Mouse (Mus musculus) lung, adult 2 months (tissue): Measurements from ENCODE around the gene Skp1a. TPM values are rescaled to one million over a fixed set of nuclear protein-coding genes. Genes with fewer than 3 reads are reported as not detected.
A peak's percentile ranks its signal among the peaks of the same experiment; 100 is the strongest.

Experiments
- DNase-seq: peaks from one replicate; pipeline ENCODE4 v3.0.0; 2022
- H3K4me1 ChIP-seq: fragments of 200-500 bp; 2 replicates; pipeline ENCODE4 v1.6.1; 2011; ENCODE audit warnings: low read length; ENCODE audit not compliant: control insufficient read depth, insufficient read depth
- H3K4me3 ChIP-seq: fragments of 200-500 bp; replicated peaks from 2 replicates; pipeline ENCODE3; 2011; ENCODE audit warnings: low read depth, mild to moderate bottlenecking, control low read depth, low read length; ENCODE audit errors: extremely low read depth
- CTCF ChIP-seq: fragments of 200-500 bp; IDR thresholded peaks from 2 replicates; pipeline ENCODE4 v1.5.1; 2011; ENCODE audit warnings: mild to moderate bottlenecking, low read length, control low read depth; ENCODE audit not compliant: insufficient read depth
- POLR2A ChIP-seq: fragments of 200-500 bp; IDR thresholded peaks from 2 replicates; pipeline ENCODE4 v1.6.1; 2011; ENCODE audit warnings: low read depth, mild to moderate bottlenecking, control low read depth, low read length, borderline replicate concordance; ENCODE audit errors: extremely low read depth
- WGBS: fragments of 180-500 bp; shearing (Covaris S2); methylation state at CpG from one replicate; pipeline ENCODE4 v1.1.7; 2018; 5-methylcytosine and 5-hydroxymethylcytosine counted together
- polyA plus RNA-seq: library from polyadenylated mRNA; depleted of rRNA; stranded (reverse); fragments of >200 nt; gene quantifications from 2 replicates; pipeline ENCODE4 v1.2.3, GENCODE M21; 2012

Gene Skp1a
- polyA plus RNA-seq, 1 experiment = 25.8 TPM

DNA sequence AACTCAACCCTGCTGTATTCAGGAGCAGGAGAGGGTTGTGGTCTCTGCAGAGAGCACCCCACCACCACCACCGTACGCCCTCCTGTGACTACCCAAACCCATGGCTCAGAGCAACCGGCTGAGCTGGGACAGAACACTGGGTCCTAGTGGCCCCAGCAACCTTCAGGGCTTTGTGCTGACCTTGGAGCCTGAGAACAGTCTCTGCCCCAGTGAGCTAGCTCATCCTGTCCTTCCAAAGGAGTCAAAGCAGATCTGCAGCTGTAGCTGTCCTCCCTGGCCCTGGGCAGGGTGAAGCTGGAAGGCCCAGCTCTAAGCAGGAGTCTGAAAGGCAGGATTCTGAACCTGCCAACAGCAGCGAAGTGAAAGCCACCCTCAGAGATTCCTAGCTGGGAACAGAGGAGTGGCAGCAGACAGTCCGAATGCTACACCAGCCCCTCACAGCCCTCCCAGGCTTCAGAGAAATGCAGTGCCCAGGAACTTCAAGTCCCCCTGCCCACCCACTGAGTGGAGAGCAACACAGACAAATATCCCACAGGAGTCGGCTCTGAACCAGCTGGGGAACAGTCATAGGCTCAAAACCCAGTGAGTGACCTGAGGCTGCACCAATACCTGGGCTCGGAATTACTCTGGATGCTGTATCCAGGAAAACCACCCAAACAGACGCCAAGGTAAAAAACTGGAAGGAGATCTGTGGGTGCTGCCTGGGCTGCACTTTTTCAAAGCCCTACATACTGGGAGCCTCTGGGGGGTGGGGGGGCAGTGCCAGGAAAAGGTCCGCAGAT lies 44.2 kb downstream of the Skp1a start:
- no peak for DNase-seq
- Histone ChIP-seq H3K4me3 (no peak overlapping the region), H3K4me1 (peaks cover 18% of the 10 kb centered on the region)
- TF ChIP-seq POLR2A (no peak), CTCF (no peak)
- WGBS = 84% methylated on average over 9 of the region's 9 CpGs

GRCm38 (mm10) chr11:52276961-52277391 lies 45.2 kb downstream of the Skp1a start:
- H3K4me1 ChIP-seq = peaks cover 22% of the 10 kb centered on the region
- WGBS = 93% methylated on average over 8 of the region's 8 CpGs
- no peak overlapping the region for H3K4me3 ChIP-seq
- no peak for DNase-seq
- TF ChIP-seq CTCF = no peak
- TF ChIP-seq POLR2A = no peak

DNA sequence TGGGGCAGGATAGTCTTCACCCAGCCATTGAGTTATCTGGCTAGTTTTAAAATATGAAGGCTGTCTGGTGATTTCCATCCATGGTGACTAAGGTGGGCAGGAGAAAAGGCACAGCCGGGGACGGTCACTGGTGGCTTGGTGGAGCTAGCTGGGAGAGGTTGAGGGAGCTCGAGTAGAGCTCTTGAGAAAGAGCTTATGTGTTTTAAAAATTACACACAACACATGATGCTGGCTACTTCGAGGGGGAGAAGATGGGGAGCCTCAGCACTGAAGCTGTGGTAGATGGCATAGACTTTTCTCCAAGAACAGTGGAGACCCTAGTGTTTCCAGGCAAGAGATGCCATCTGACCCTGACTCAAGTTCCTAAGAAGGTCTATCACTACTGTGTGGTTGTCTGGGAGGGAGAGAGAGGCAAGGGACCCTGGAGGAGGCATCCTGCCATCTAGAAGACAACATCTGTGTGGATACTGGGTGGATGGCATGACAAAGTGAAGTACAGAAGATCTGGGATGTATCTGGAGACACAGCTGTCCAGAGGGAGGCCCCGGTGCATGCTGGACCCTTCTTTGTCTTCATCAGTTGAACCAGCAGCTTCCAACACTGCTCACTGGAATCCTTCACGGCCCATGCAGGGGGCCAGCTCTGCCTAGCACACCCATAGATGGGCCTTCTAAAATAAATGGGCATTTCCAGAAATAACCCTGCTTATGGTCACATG lies 45.8 kb downstream of the Skp1a start:
- H3K4me3 ChIP-seq = no peak overlapping the region
- TF ChIP-seq POLR2A (no peak), CTCF (no peak)
- 91% methylated on average over 6 of the region's 6 CpGs for WGBS
- DNase-seq = no peak
- H3K4me1 ChIP-seq = peaks cover 20% of the 10 kb centered on the region

DNA sequence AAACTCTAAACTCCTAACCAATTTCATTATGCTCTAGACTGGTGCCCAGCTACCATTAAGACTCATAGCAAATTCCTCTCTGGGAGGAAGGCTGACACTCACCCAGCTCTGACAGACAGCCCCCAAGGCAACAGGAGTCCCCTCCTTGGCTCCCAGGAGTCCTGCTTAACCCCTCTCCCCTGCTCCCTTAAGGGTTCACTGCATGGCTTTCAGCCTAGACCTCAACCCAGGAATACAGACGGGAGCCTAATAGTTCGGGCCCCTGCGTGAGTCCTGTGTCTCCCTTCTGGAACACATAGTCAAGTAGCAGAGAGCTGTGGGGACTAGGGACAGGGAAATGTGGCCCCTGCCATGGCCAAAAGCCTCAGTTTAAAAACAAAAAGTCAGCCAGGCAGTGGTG lies 46.4 kb downstream of the Skp1a start:
- no peak for TF ChIP-seq CTCF
- no peak for TF ChIP-seq POLR2A
- Histone ChIP-seq H3K4me1 (peaks cover 15% of the 10 kb centered on the region), H3K4me3 (no peak overlapping the region)
- no peak for DNase-seq
- WGBS = 90% methylated on average over 3 of the region's 3 CpGs

- H3K4me1 ChIP-seq = peaks cover 9% of the 10 kb centered on the region
- no peak for DNase-seq
- TF ChIP-seq CTCF = no peak
- no peak overlapping the region for H3K4me3 ChIP-seq
- 92% methylated on average over 6 of the region's 6 CpGs for WGBS
These were observed 47.2 kb downstream of the Skp1a start for GRCm38 (mm10) chr11:52278991-52279390.

GRCm38 (mm10) chr11:52279611-52280145 lies 47.9 kb downstream of the Skp1a start:
- WGBS = 96% methylated on average over 8 of the region's 8 CpGs
- Histone ChIP-seq H3K4me3 (no peak overlapping the region), H3K4me1 (peaks cover 8% of the 10 kb centered on the region; the same call in 1 of the 2 replicates)
- TF ChIP-seq CTCF (no peak), POLR2A (no peak)
- DNase-seq = no peak

- DNase-seq = no peak
- WGBS = 85% methylated on average over 11 of the region's 11 CpGs
- TF ChIP-seq POLR2A = no peak
- TF ChIP-seq CTCF = no peak
- H3K4me3 ChIP-seq = peak overlapping the region; percentile 32
- peaks cover 8% of the 10 kb centered on the region; the same call in 1 of the 2 replicates for H3K4me1 ChIP-seq
These were observed 49.0 kb downstream of the Skp1a start for GRCm38 (mm10) chr11:52280566-52281455.

GRCm38 (mm10) chr11:52281568-52282328 lies 50.0 kb downstream of the Skp1a start:
- 64% methylated on average over 19 of the region's 19 CpGs for WGBS
- no peak for TF ChIP-seq CTCF
- no peak for TF ChIP-seq POLR2A
- Histone ChIP-seq H3K4me3 (peak overlapping the region; percentile 58), H3K4me1 (peaks cover 8% of the 10 kb centered on the region; the same call in 1 of the 2 replicates)
- no peak for DNase-seq
